Mouse (Mus musculus): Measurements from ENCODE around the gene Acp4. TPM values are rescaled to one million over a fixed set of nuclear protein-coding genes. Genes with fewer than 3 reads are reported as not detected.
"Not testable (repeated sequence)": the region's sequence is repeated elsewhere in the genome, so short reads cannot be mapped to it uniquely, and the experiment has no call there.

Gene Acp4
- total and polyA plus RNA-seq, 2 experiments from 2014 or later: not detected

GRCm38 (mm10) chr7:44262791-44263643 lies 5.8 kb upstream of the Acp4 start:
- H3K27me3 ChIP-seq (ENCODE audit: control insufficient read depth, insufficient read depth, low read length): peaks cover 21% of the 10 kb centered on the region

GRCm38 (mm10) chr7:44261147-44261546 lies 4.0 kb upstream of the Acp4 start, which contains the start of gene Gm15517:
Gene Gm15517, plus strand, starts transcription at chr7:44261447.
- no peak for DNase-seq (ENCODE audit: low spot score)
- 46% methylated on average over 5 of the region's 5 CpGs for WGBS

More at GRCm38 (mm10) chr7:44262791-44263643, 5.8 kb upstream of the Acp4 start:
- no peaks in the 10 kb centered on the region for H3K36me3 ChIP-seq (replicated peaks; ENCODE audit: control insufficient read depth, insufficient read depth, low read length)
- H3K4me1 ChIP-seq (ENCODE audit: control insufficient read depth, insufficient read depth): no peaks in the 10 kb centered on the region
- peak; percentile 98 for TF ChIP-seq CTCF (IDR thresholded peaks at IDR 0.05; ENCODE audit: low read depth)
- TF ChIP-seq EP300 (IDR thresholded peaks at IDR 0.05; ENCODE audit: low read depth): no peak
- WGBS: 5% methylated on average over 34 of the region's 34 CpGs
- DNase-seq (ENCODE audit: low spot score) (peak; percentile 84), ATAC-seq (ENCODE audit: insufficient read depth, low read depth) (peak; percentile 71; the same call in 1 of the 2 replicates)
- H3K4me2 ChIP-seq (ENCODE audit: low read depth, low read length): no peak overlapping the region
- no peak overlapping the region for H3K4me3 ChIP-seq (ENCODE audit: low read depth, low read length)
- H3K9ac ChIP-seq (replicated peaks; ENCODE audit: low read depth, low read length): no peak overlapping the region
- no peaks in the 10 kb centered on the region for H3K9me3 ChIP-seq (replicated peaks; ENCODE audit: control insufficient read depth, low read length)
- no peak overlapping the region for H3K27ac ChIP-seq (ENCODE audit: low read depth)

GRCm38 (mm10) chr7:44260410-44260809 lies 3.2 kb upstream of the Acp4 start:
- DNase-seq (ENCODE audit: low spot score) (no peak), ATAC-seq (ENCODE audit: insufficient read depth, low read depth) (no peak)
- H3K4me2 ChIP-seq (ENCODE audit: low read depth, low read length): no peak overlapping the region
- no peaks in the 10 kb centered on the region for H3K4me1 ChIP-seq (ENCODE audit: control insufficient read depth, insufficient read depth)
- H3K27me3 ChIP-seq (ENCODE audit: control insufficient read depth, insufficient read depth, low read length): peaks cover 18% of the 10 kb centered on the region
- no peak overlapping the region for H3K27ac ChIP-seq (ENCODE audit: low read depth)
- WGBS: 68% methylated on average over 6 of the region's 6 CpGs
- no peaks in the 10 kb centered on the region for H3K9me3 ChIP-seq (replicated peaks; ENCODE audit: control insufficient read depth, low read length)
- H3K4me3 ChIP-seq (ENCODE audit: low read depth, low read length): no peak overlapping the region
- H3K36me3 ChIP-seq (replicated peaks; ENCODE audit: control insufficient read depth, insufficient read depth, low read length): no peaks in the 10 kb centered on the region
- H3K9ac ChIP-seq (replicated peaks; ENCODE audit: low read depth, low read length): no peak overlapping the region
- TF ChIP-seq EP300 (IDR thresholded peaks at IDR 0.05; ENCODE audit: low read depth) (no peak), CTCF (IDR thresholded peaks at IDR 0.05; ENCODE audit: low read depth) (no peak)

More at GRCm38 (mm10) chr7:44261147-44261546, 4.0 kb upstream of the Acp4 start, which contains the start of gene Gm15517:
- Histone ChIP-seq H3K4me1 (ENCODE audit: control insufficient read depth, insufficient read depth) (no peaks in the 10 kb centered on the region), H3K27ac (ENCODE audit: low read depth) (no peak within 1 kb of the TSS), H3K4me3 (ENCODE audit: low read depth, low read length) (no peak within 1 kb of the TSS), H3K36me3 (replicated peaks; ENCODE audit: control insufficient read depth, insufficient read depth, low read length) (no peaks in the 10 kb centered on the region), H3K4me2 (ENCODE audit: low read depth, low read length) (no peak within 1 kb of the TSS), H3K27me3 (ENCODE audit: control insufficient read depth, insufficient read depth, low read length) (peaks cover 18% of the 10 kb centered on the region), H3K9ac (replicated peaks; ENCODE audit: low read depth, low read length) (no peak within 1 kb of the TSS), H3K9me3 (replicated peaks; ENCODE audit: control insufficient read depth, low read length) (no peaks in the 10 kb centered on the region)
- no peak for ATAC-seq (ENCODE audit: insufficient read depth, low read depth)
- TF ChIP-seq EP300 (IDR thresholded peaks at IDR 0.05; ENCODE audit: low read depth) (no peak), CTCF (IDR thresholded peaks at IDR 0.05; ENCODE audit: low read depth) (no peak)

- Histone ChIP-seq H3K4me1 (ENCODE audit: control insufficient read depth, insufficient read depth) (no peaks in the 10 kb centered on the region), H3K27ac (ENCODE audit: low read depth) (no peak overlapping the region), H3K9ac (replicated peaks; ENCODE audit: low read depth, low read length) (no peak overlapping the region), H3K9me3 (replicated peaks; ENCODE audit: control insufficient read depth, low read length) (no peaks in the 10 kb centered on the region), H3K36me3 (replicated peaks; ENCODE audit: control insufficient read depth, insufficient read depth, low read length) (peaks cover 29% of the 10 kb centered on the region), H3K27me3 (ENCODE audit: control insufficient read depth, insufficient read depth, low read length) (no peaks in the 10 kb centered on the region), H3K4me2 (ENCODE audit: low read depth, low read length) (no peak overlapping the region), H3K4me3 (ENCODE audit: low read depth, low read length) (no peak overlapping the region)
- ATAC-seq (ENCODE audit: insufficient read depth, low read depth) (no peak), DNase-seq (ENCODE audit: low spot score) (peak; percentile 9)
- 38% methylated on average over 6 of the region's 6 CpGs for WGBS
- no peak for TF ChIP-seq EP300 (IDR thresholded peaks at IDR 0.05; ENCODE audit: low read depth)
- TF ChIP-seq CTCF (IDR thresholded peaks at IDR 0.05; ENCODE audit: low read depth): no peak
Measured at GRCm38 (mm10) chr7:44254930-44255329, 2.2 kb downstream of the Acp4 start.

- 61% methylated on average over 15 of the region's 15 CpGs for WGBS
- H3K4me2 ChIP-seq (ENCODE audit: low read depth, low read length): no peak overlapping the region
- no peak for ATAC-seq (ENCODE audit: insufficient read depth, low read depth)
- H3K4me3 ChIP-seq (ENCODE audit: low read depth, low read length): no peak overlapping the region
- no peak overlapping the region for H3K27ac ChIP-seq (ENCODE audit: low read depth)
- H3K9ac ChIP-seq (replicated peaks; ENCODE audit: low read depth, low read length): no peak overlapping the region
- TF ChIP-seq CTCF (IDR thresholded peaks at IDR 0.05; ENCODE audit: low read depth): no peak
- no peak for TF ChIP-seq EP300 (IDR thresholded peaks at IDR 0.05; ENCODE audit: low read depth)
- H3K27me3 ChIP-seq (ENCODE audit: control insufficient read depth, insufficient read depth, low read length): no peaks in the 10 kb centered on the region
- peaks cover 47% of the 10 kb centered on the region for H3K36me3 ChIP-seq (replicated peaks; ENCODE audit: control insufficient read depth, insufficient read depth, low read length)
- peaks cover 1% of the 10 kb centered on the region for H3K4me1 ChIP-seq (ENCODE audit: control insufficient read depth, insufficient read depth)
- H3K9me3 ChIP-seq (replicated peaks; ENCODE audit: control insufficient read depth, low read length): no peaks in the 10 kb centered on the region
- DNase-seq (ENCODE audit: low spot score): no peak
Measured at GRCm38 (mm10) chr7:44253023-44253616, 4.1 kb downstream of the Acp4 start.

GRCm38 (mm10) chr7:44250732-44251275 lies 6.4 kb downstream of the Acp4 start:
- not testable (repeated sequence) for H3K4me1 ChIP-seq (ENCODE audit: control insufficient read depth, insufficient read depth); H3K9ac ChIP-seq (replicated peaks; ENCODE audit: low read depth, low read length); H3K27me3 ChIP-seq (ENCODE audit: control insufficient read depth, insufficient read depth, low read length); H3K4me3 ChIP-seq (ENCODE audit: low read depth, low read length); H3K4me2 ChIP-seq (ENCODE audit: low read depth, low read length); DNase-seq (ENCODE audit: low spot score); H3K27ac ChIP-seq (ENCODE audit: low read depth); ATAC-seq (ENCODE audit: insufficient read depth, low read depth); H3K9me3 ChIP-seq (replicated peaks; ENCODE audit: control insufficient read depth, low read length)
- H3K36me3 ChIP-seq (replicated peaks; ENCODE audit: control insufficient read depth, insufficient read depth, low read length): peaks cover 49% of the 10 kb centered on the region
- WGBS: 84% methylated on average over 17 of the region's 17 CpGs
